Mouse (Mus musculus) brain, embryonic 14.5 days (tissue): Measurements from ENCODE around the gene Sema4f.

Experiments used
- CTCF ChIP-seq: fragments of 200-500 bp; IDR thresholded peaks from 2 replicates; pipeline ENCODE4 v1.5.1; 2012; ENCODE audit warnings: inconsistent platforms, mild to moderate bottlenecking, moderate library complexity, borderline replicate concordance; ENCODE audit not compliant: insufficient read depth, insufficient read length; ENCODE audit errors: extremely low read depth
- POLR2A ChIP-seq: fragments of 200-500 bp; IDR thresholded peaks from 2 replicates; pipeline ENCODE4 v1.6.1; 2012; ENCODE audit warnings: mild to moderate bottlenecking, inconsistent platforms, borderline replicate concordance; ENCODE audit not compliant: poor library complexity, insufficient read depth, insufficient read length, severe bottlenecking; ENCODE audit errors: extremely low read depth

- TF ChIP-seq POLR2A (no peak), CTCF (no peak)
These were observed 31.5 kb downstream of the Sema4f start for GRCm38 (mm10) chr6:82908034-82908433.
